Mouse (Mus musculus): ENCODE data around the gene Mast3.
A peak's percentile ranks its signal among the peaks of the same experiment; 100 is the strongest.

DNA sequence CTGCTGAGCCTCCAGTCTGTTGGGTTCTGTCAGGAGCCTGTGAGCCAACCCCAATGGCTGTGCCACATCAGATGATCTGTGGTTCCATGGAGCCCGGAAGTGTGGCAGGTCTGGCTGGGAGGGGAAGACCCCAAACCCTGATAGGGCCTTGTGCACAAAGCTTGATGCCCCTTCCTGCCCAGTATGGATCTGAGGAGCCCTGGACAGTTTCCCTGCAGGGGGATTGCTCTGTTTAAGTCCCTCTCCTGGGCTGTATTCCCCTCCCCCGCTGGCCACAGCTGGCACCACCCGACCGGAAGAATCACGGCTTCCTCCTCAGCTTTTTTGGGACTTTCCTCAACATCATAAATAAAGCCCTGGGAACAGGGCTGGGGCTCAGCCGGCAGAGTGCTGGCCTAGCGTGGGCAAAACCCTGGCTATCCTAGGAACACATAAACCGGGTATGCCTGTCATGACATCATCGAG lies 28.2 kb upstream of the Mast3 start:
- TF ChIP-seq CTCF (IDR thresholded peaks at IDR 0.05; ENCODE audit: insufficient read depth, low read length), result no peak
- peak; percentile 35; the same call in 1 of the 2 replicates for TF ChIP-seq POLR2A (IDR thresholded peaks at IDR 0.05; ENCODE audit: borderline replicate concordance, extremely low read depth, low read depth, low read length)
